Mouse (Mus musculus): ENCODE measurements around the gene Srrm2. TPM values are rescaled to one million over a fixed set of nuclear protein-coding genes. Genes with fewer than 3 reads are reported as not detected.
A peak's percentile ranks its signal among the peaks of the same experiment; 100 is the strongest.

Srrm2 gene
- polyA plus RNA-seq, 1 experiment from 2014 or later, result 334 TPM

GRCm38 (mm10) chr17:23747471-23747870 is 42.9 kb upstream of the Srrm2 start:
- no peak for ATAC-seq
- no peak overlapping the region for H3K9ac ChIP-seq

GRCm38 (mm10) chr17:23748026-23748425 is 42.3 kb upstream of the Srrm2 start:
- Histone ChIP-seq H3K27me3 (replicated peaks) (peaks cover 59% of the 10 kb centered on the region), H3K4me1 (peaks cover 20% of the 10 kb centered on the region), H3K4me3 (no peak overlapping the region), H3K9me3 (replicated peaks) (no peaks in the 10 kb centered on the region), H3K27ac (no peak overlapping the region), H3K36me3 (peaks cover 14% of the 10 kb centered on the region), H3K9ac (no peak overlapping the region), H3K4me2 (no peak overlapping the region)
- ATAC-seq, result no peak
- 29% methylated on average over 6 of the region's 6 CpGs for WGBS (ENCODE audit: insufficient replicate concordance)

More at GRCm38 (mm10) chr17:23747471-23747870, 42.9 kb upstream of the Srrm2 start:
- no peak overlapping the region for H3K4me2 ChIP-seq
- H3K4me1 ChIP-seq, result peaks cover 22% of the 10 kb centered on the region
- H3K9me3 ChIP-seq (replicated peaks), result no peaks in the 10 kb centered on the region
- H3K27ac ChIP-seq, result no peak overlapping the region
- H3K27me3 ChIP-seq (replicated peaks), result peaks cover 64% of the 10 kb centered on the region
- 68% methylated on average over 3 of the region's 3 CpGs for WGBS (ENCODE audit: insufficient replicate concordance)
- H3K36me3 ChIP-seq, result peaks cover 9% of the 10 kb centered on the region
- H3K4me3 ChIP-seq, result no peak overlapping the region

GRCm38 (mm10) chr17:23748631-23749391 is 41.5 kb upstream of the Srrm2 start:
- ATAC-seq, result 0 out of 2 replicates have a peak, but pooled peaks have one; percentile 8
- H3K4me1 ChIP-seq, result peaks cover 20% of the 10 kb centered on the region
- peaks cover 51% of the 10 kb centered on the region for H3K27me3 ChIP-seq (replicated peaks)
- peak overlapping the region; percentile 36 for H3K4me3 ChIP-seq
- H3K9ac ChIP-seq, result no peak overlapping the region
- WGBS (ENCODE audit: insufficient replicate concordance), result 25% methylated on average over 10 of the region's 10 CpGs
- H3K4me2 ChIP-seq, result peak overlapping the region; percentile 57
- peaks cover 21% of the 10 kb centered on the region for H3K36me3 ChIP-seq
- no peak overlapping the region for H3K27ac ChIP-seq
- H3K9me3 ChIP-seq (replicated peaks), result no peaks in the 10 kb centered on the region

DNA sequence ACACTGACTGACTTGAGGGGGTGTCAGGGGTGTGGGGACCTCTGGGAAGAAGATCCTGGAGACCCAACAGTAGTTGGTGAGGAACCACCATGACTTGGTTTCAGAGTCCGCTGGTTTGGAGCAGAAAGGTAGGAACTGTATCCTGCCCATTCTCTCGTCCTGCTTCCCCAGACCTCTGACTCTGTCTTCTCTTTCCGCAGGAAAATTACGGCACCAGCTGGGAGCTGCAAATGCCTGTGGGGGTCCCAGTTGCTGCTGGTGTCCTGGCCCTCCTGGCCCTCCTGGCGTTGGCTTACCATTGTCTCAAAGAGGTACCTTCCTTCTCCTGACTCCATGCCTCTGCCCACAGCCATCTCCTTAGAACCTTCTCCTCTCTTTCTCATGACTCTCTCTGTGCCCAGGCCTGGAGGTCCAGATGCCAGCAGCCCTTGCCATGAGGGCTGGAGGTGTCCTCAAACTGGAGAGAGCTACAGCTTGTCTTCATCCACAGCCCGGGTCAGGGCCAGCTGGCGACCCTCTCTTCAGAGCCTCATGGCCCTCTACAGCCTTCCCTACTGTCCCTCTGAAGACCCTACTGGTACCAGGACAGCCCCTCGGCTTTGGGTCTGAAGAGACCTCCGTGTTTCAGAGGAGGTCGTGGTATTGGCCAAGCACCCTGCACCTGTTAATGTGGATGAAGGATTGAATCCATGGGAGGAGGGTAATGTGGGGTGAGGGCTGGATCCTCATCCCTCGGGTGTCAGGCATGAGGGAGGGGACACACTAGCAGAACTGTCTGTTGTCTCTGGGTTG is 40.7 kb upstream of the Srrm2 start:
- peaks cover 21% of the 10 kb centered on the region for H3K36me3 ChIP-seq
- 0 out of 2 replicates have a peak, but pooled peaks have one; percentile 16 for ATAC-seq
- H3K27ac ChIP-seq, result no peak overlapping the region
- 64% methylated on average over 11 of the region's 11 CpGs for WGBS (ENCODE audit: insufficient replicate concordance)
- peaks cover 43% of the 10 kb centered on the region for H3K27me3 ChIP-seq (replicated peaks)
- H3K4me2 ChIP-seq, result peak overlapping the region; percentile 57
- no peaks in the 10 kb centered on the region for H3K9me3 ChIP-seq (replicated peaks)
- H3K4me3 ChIP-seq, result peak overlapping the region; percentile 36
- peaks cover 20% of the 10 kb centered on the region for H3K4me1 ChIP-seq
- H3K9ac ChIP-seq, result no peak overlapping the region

- Histone ChIP-seq H3K9me3 (replicated peaks) (no peaks in the 10 kb centered on the region), H3K27ac (no peak overlapping the region), H3K4me2 (no peak overlapping the region), H3K4me3 (no peak overlapping the region), H3K36me3 (peaks cover 67% of the 10 kb centered on the region), H3K9ac (no peak overlapping the region), H3K4me1 (no peaks in the 10 kb centered on the region), H3K27me3 (replicated peaks) (no peaks in the 10 kb centered on the region)
- no peak; the same call in 1 of the 2 replicates for ATAC-seq
- 63% methylated on average over 13 of the region's 13 CpGs for WGBS (ENCODE audit: insufficient replicate concordance)
These were observed 34.6 kb upstream of the Srrm2 start for GRCm38 (mm10) chr17:23755689-23756088.

- no peak overlapping the region for H3K4me2 ChIP-seq
- no peak overlapping the region for H3K9ac ChIP-seq
- no peak for ATAC-seq
- peaks cover 67% of the 10 kb centered on the region for H3K36me3 ChIP-seq
- 79% methylated on average over 9 of the region's 9 CpGs for WGBS (ENCODE audit: insufficient replicate concordance)
- H3K4me3 ChIP-seq, result no peak overlapping the region
- H3K9me3 ChIP-seq (replicated peaks), result no peaks in the 10 kb centered on the region
- no peaks in the 10 kb centered on the region for H3K27me3 ChIP-seq (replicated peaks)
- H3K27ac ChIP-seq, result no peak overlapping the region
- no peaks in the 10 kb centered on the region for H3K4me1 ChIP-seq
These were observed 32.8 kb upstream of the Srrm2 start for GRCm38 (mm10) chr17:23757581-23757980.

GRCm38 (mm10) chr17:23758801-23759200 is 31.5 kb upstream of the Srrm2 start:
- no peak for ATAC-seq
- WGBS (ENCODE audit: insufficient replicate concordance), result 78% methylated on average over 8 of the region's 8 CpGs
- Histone ChIP-seq H3K4me1 (peaks cover 7% of the 10 kb centered on the region), H3K4me2 (no peak overlapping the region), H3K9me3 (replicated peaks) (no peaks in the 10 kb centered on the region), H3K27ac (no peak overlapping the region), H3K27me3 (replicated peaks) (no peaks in the 10 kb centered on the region), H3K36me3 (peaks cover 57% of the 10 kb centered on the region), H3K9ac (no peak overlapping the region), H3K4me3 (no peak overlapping the region)

DNA sequence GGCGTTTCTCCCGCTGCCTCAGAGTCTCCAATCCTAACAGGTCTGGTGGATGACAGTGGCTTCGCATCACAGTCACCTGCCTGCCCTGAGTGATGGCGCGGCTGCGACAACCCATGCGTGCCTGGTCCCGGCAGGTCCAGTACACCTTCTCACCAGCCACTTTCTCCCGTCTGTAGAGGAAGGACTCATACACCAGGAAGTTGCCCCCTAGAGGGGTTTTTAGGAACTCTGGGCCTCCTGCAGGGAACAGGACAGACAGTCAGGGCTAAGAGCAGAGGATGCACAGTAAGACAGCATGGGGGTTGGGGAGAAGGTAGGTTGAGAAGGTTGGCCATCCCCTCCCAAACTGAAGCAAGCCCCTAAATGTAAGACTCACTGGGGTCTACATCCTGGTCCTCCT is 30.1 kb upstream of the Srrm2 start:
- H3K4me3 ChIP-seq, result no peak overlapping the region
- H3K9me3 ChIP-seq (replicated peaks), result no peaks in the 10 kb centered on the region
- 85% methylated on average over 9 of the region's 9 CpGs for WGBS (ENCODE audit: insufficient replicate concordance)
- no peak for ATAC-seq
- peaks cover 7% of the 10 kb centered on the region for H3K4me1 ChIP-seq
- H3K9ac ChIP-seq, result no peak overlapping the region
- H3K36me3 ChIP-seq, result peaks cover 57% of the 10 kb centered on the region
- no peak overlapping the region for H3K27ac ChIP-seq
- H3K4me2 ChIP-seq, result no peak overlapping the region
- no peaks in the 10 kb centered on the region for H3K27me3 ChIP-seq (replicated peaks)

- no peaks in the 10 kb centered on the region for H3K9me3 ChIP-seq (replicated peaks)
- no peak for ATAC-seq
- peaks cover 7% of the 10 kb centered on the region for H3K4me1 ChIP-seq
- no peaks in the 10 kb centered on the region for H3K27me3 ChIP-seq (replicated peaks)
- 81% methylated on average over 3 of the region's 3 CpGs for WGBS (ENCODE audit: insufficient replicate concordance)
- H3K27ac ChIP-seq, result no peak overlapping the region
- no peak overlapping the region for H3K4me3 ChIP-seq
- H3K36me3 ChIP-seq, result peaks cover 50% of the 10 kb centered on the region
- H3K4me2 ChIP-seq, result no peak overlapping the region
- no peak overlapping the region for H3K9ac ChIP-seq
These were observed 29.2 kb upstream of the Srrm2 start for GRCm38 (mm10) chr17:23761155-23761554.

GRCm38 (mm10) chr17:23762976-23763375 is 27.4 kb upstream of the Srrm2 start:
- ATAC-seq, result no peak

GRCm38 (mm10) chr17:23770493-23770892 is 19.8 kb upstream of the Srrm2 start:
- Histone ChIP-seq H3K4me3 (peak overlapping the region; percentile 84), H3K9me3 (replicated peaks) (no peaks in the 10 kb centered on the region), H3K36me3 (no peaks in the 10 kb centered on the region; the same call in 1 of the 2 replicates), H3K9ac (peak overlapping the region; percentile 92), H3K27ac (no peak overlapping the region), H3K4me1 (peaks cover 21% of the 10 kb centered on the region), H3K27me3 (replicated peaks) (no peaks in the 10 kb centered on the region), H3K4me2 (peak overlapping the region; percentile 89)
- 13% methylated on average over 2 of the region's 2 CpGs for WGBS (ENCODE audit: insufficient replicate concordance)
- no peak for ATAC-seq

More at GRCm38 (mm10) chr17:23762976-23763375, 27.4 kb upstream of the Srrm2 start:
- H3K4me1 ChIP-seq, result peaks cover 7% of the 10 kb centered on the region
- peaks cover 33% of the 10 kb centered on the region for H3K36me3 ChIP-seq
- H3K9me3 ChIP-seq (replicated peaks), result no peaks in the 10 kb centered on the region
- no peak overlapping the region for H3K27ac ChIP-seq
- H3K27me3 ChIP-seq (replicated peaks), result no peaks in the 10 kb centered on the region
- no peak overlapping the region for H3K4me2 ChIP-seq
- H3K9ac ChIP-seq, result no peak overlapping the region
- no peak overlapping the region for H3K4me3 ChIP-seq
- WGBS (ENCODE audit: insufficient replicate concordance), result 82% methylated on average over 11 of the region's 11 CpGs

DNA sequence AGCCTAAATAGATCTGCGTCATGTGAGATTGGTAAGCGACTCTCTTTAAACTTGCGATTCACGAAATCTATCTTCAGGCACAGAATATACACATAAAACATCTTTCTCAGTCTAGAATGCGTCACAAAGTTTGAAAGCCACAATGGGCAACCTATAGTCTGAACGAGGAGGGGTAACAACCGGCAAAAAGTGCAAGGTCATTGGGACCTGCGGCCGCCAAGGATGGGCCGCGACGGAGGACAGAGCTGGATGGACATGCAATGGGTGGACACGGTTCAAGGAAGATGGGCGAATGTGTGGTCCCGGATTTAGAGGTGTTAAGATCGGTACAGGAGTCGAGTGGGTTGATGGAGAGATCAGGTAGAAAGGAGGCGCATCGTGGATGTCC is 19.4 kb upstream of the Srrm2 start:
- 2% methylated on average over 19 of the region's 19 CpGs for WGBS (ENCODE audit: insufficient replicate concordance)
- peak; percentile 23 for ATAC-seq
- H3K4me3 ChIP-seq, result peak overlapping the region; percentile 84
- H3K4me2 ChIP-seq, result peak overlapping the region; percentile 89
- no peaks in the 10 kb centered on the region; the same call in 1 of the 2 replicates for H3K36me3 ChIP-seq
- no peaks in the 10 kb centered on the region for H3K9me3 ChIP-seq (replicated peaks)
- H3K27me3 ChIP-seq (replicated peaks), result no peaks in the 10 kb centered on the region
- H3K27ac ChIP-seq, result peak overlapping the region; percentile 81
- peaks cover 21% of the 10 kb centered on the region for H3K4me1 ChIP-seq
- H3K9ac ChIP-seq, result peak overlapping the region; percentile 92
